Mouse (Mus musculus) Patski (cell line): ENCODE data around the gene Pigq. TPM values are rescaled to one million over a fixed set of nuclear protein-coding genes. Genes with fewer than 3 reads are reported as not detected.
A peak's percentile ranks its signal among the peaks of the same experiment; 100 is the strongest.

Experiments used
- ATAC-seq: fragments of 100-300 bp; one replicate; pipeline ENCODE4 v1.8.0; 2021
- CTCF ChIA-PET: fragments of 350-600 bp; sonication (Branson Sonifier 250); formaldehyde crosslinking; loops from one replicate; lab custom pipeline; 2022; ENCODE audit warnings: inconsistent platforms; lab: Charles Lee
- POLR2A ChIA-PET: fragments of 350-600 bp; sonication (Branson Sonifier 250); formaldehyde crosslinking; loops from one replicate; lab custom pipeline; 2022; ENCODE audit warnings: antibody characterized with exemption, inconsistent platforms; lab: Charles Lee
- DNase-seq: peaks from one replicate; pipeline ENCODE4 v3.0.0-alpha.2; 2011; ENCODE audit warnings: low read depth, low spot score
- H3K27me3 ChIP-seq: fragments of 371-371 bp; one replicate; pipeline ENCODE4 v1.5.1; 2021
- CTCF ChIP-seq: fragments of 100-300 bp; IDR thresholded peaks from one replicate; pipeline ENCODE4 v1.5.1; 2021
- in situ Hi-C: fragments of 300-500 bp; cut with MboI; formaldehyde crosslinking; loops from 3 replicates; pipeline ENCODE4 v1.11.1; 2018; ENCODE audit warnings: low pct_unique_long_range_greater_than_20kb, mixed read lengths
- polyA plus RNA-seq: library from polyadenylated mRNA; unstranded; gene quantifications from one replicate; pipeline ENCODE4 v1.2.3, GENCODE M21; 2021

The Pigq gene
- 104 TPM for polyA plus RNA-seq

DNA sequence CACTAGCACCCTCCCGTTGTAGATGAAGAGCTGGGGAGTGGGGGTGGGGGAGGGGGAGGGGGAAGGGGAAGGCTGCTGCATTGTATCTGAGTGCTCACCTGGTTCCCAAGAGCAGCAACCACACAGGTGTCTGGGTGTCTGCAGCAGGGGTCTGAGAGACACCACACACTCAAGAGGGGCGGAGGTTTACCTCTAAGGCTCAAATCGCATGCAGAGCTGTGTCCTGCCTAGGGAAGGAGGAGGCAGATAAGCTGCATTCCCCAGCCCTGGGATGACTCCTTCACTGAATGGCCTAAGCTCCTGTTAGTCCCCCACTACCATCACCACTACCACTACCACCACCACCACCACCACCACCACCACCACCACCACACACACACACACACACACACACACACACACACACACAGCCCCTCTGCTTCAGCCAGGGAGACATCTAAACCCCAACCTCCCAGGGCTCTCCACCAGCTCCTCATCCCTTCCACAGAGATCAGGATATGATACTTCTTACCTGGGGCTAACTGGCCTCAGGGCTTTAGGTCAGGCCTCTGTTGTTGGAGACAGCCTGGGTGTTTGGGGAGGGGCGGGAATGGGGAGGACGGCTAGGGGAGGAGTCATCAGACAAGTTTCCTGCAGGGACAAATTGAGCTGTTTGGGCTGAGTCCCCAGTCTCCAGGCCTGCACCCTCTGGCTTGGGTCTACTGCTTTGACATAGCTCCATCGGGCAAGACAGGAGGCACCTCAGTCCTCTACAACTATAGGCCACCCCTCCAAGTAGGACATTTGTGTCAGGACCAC, at the start of gene Pigq, which contains the start of gene Nhlrc4:
TSS of gene Pigq (minus strand) at position 571 of the 798 bp plus-strand sequence.
TSS of gene Nhlrc4 (minus strand) at position 596 of the 798 bp plus-strand sequence.
- CTCF ChIA-PET, result interaction anchor here (0.6 to 1.3 kb wide), 3 partner anchors 8 to 60 kb away, joined by 3 to 4 read pairs (median 3); no protein-coding TSS in a partner anchor
- no peaks in the 10 kb centered on the region for H3K27me3 ChIP-seq
- DNase-seq, result no peak
- in situ Hi-C loops, result no loop called here
- POLR2A ChIA-PET, result interaction anchor here (1.5 kb wide), 1 partner anchor 16 kb away, joined by 3 read pairs; no protein-coding TSS in a partner anchor
- ATAC-seq, result no peak
- no peak for TF ChIP-seq CTCF

DNA sequence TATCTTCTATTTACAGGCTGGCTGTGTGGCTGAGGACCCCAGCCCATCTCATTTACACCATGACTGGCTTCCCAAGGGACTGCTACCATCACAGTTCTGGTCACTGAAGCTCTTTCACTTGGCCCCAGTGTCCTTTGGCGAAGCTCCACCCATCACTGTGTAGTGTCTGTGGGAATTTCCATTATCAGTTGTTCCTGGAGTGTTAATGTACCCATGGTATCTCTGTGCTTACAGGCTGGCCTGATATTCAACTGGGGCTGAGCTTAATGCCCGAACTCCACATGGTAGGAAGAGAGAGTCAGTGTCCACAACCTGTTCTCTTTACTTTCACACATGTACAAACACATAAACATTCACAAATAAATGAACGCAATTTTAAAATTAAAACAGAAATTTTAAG, 48.8 kb upstream of the Pigq start:
- no peaks in the 10 kb centered on the region for H3K27me3 ChIP-seq
- no peak for ATAC-seq
- in situ Hi-C loops, result no loop called here
- DNase-seq, result no peak
- no peak for TF ChIP-seq CTCF
- ChIA-PET POLR2A (no interaction called here), CTCF (interaction anchor here (1.2 to 5.2 kb wide), 4 partner anchors 16 to 100 kb away, joined by 3 to 24 read pairs (median 6); no protein-coding TSS in a partner anchor)

DNA sequence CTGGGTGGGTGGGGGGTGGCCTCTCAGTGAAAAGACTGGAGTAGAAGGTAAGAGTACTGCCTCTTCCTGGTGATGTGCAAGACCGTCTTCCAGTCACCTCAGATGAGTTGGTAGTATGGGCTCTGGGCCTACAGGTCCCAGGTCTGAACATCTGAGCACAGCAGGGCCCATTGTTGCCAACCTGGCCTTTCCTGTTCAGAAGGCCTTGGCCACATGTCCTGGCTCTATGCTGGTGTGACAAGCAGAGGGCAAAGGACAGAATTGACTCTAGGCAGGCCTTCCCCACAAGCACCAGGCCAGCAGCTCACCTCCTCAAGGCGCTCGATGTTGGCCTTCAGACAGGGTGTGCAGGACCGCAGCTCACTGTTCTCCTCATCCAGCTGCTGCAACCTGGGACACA, 47.5 kb upstream of the Pigq start:
- H3K27me3 ChIP-seq, result no peaks in the 10 kb centered on the region
- no peak for ATAC-seq
- in situ Hi-C loops, result no loop called here
- ChIA-PET POLR2A (no interaction called here), CTCF (interaction anchor here (2.2 to 5.2 kb wide), 2 partner anchors 18 to 20 kb away, joined by 7 to 24 read pairs; no protein-coding TSS in a partner anchor)
- no peak for TF ChIP-seq CTCF
- no peak for DNase-seq

DNA sequence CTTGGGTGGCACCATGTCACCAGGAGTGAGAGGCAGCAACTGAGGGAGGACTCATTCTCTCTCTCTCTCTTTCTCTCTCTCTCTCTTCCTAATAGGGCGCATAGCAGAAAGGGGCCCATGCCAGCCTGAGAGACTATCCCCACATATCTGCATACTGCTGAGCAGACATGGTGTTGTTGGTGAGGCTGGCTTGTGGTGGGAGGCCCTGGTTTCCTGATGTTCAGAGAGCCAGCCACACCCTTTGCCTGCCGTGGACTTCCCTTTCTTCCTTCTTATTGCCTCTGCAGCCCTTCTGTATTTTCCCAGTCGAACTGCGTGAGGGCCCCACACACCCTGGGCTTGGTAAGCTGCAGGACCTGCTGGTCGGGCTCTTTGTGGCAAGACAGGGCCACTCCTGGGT, 45.6 kb upstream of the Pigq start:
- no peaks in the 10 kb centered on the region for H3K27me3 ChIP-seq
- CTCF ChIA-PET, result no interaction called here
- DNase-seq (no peak), ATAC-seq (no peak)
- POLR2A ChIA-PET, result no interaction called here
- TF ChIP-seq CTCF, result no peak
- in situ Hi-C loops, result no loop called here

DNA sequence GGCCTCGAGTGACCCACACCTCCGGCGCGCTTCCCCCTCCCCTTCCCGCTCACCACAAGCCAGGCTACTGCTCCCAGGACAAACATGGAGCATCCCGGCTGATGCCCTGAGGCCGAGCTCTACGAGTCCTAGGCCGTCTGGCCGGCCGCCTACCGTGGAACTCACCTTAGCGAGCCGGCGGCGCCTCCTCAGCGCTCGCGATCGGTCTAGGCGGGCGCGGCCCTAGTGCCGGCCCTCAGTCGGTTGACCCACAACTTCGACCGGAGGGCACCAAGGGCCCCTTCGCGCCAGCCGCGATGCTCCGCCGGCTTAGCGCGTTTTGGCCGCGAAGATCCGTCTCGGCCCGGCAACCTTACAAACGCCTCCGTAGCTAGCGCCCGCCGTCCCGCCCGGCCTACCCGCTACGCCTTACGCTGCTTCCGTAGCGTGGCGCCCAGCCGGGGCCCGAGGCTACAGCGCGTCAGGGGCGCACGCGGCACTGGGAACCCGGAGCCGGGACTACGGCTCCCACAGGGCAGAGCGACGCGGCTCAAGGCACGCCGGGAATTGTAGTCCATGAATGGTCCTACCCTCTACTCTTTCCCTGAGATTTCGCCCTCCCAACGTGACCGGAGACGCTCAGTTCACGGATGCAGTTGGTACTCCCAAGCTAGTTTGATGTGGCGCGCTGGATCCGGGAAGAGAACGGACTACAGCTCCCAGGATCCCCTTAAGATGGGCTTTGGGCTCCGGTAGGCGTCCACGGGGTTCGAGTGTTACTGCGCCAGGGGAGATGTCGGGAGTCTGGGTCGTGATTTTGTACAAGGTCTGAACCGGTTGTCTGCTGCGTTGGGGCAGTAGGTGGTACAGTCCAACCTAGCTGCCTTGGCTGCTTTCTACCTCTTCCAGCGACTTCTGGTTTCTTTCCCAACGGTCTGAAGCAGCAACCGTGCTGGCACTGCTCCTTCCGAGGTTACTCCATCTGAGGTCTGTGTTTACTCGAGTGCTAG, 40.9 kb upstream of the Pigq start, which contains the start of gene Capn15:
TSS of gene Capn15 (minus strand) at position 491 of the 989 bp plus-strand sequence.
- peak; percentile 92 for ATAC-seq
- in situ Hi-C loops, result no loop called here
- POLR2A ChIA-PET, result interaction anchor here (1.0 to 1.4 kb wide), 3 partner anchors 10 to 102 kb away, joined by 3 read pairs; no protein-coding TSS in a partner anchor
- H3K27me3 ChIP-seq, result no peaks in the 10 kb centered on the region
- no peak for TF ChIP-seq CTCF
- CTCF ChIA-PET, result interaction anchor here (0.8 to 1.5 kb wide), 4 partner anchors 19 to 61 kb away, joined by 3 to 7 read pairs (median 3); no protein-coding TSS in a partner anchor
- peak; percentile 93 for DNase-seq

DNA sequence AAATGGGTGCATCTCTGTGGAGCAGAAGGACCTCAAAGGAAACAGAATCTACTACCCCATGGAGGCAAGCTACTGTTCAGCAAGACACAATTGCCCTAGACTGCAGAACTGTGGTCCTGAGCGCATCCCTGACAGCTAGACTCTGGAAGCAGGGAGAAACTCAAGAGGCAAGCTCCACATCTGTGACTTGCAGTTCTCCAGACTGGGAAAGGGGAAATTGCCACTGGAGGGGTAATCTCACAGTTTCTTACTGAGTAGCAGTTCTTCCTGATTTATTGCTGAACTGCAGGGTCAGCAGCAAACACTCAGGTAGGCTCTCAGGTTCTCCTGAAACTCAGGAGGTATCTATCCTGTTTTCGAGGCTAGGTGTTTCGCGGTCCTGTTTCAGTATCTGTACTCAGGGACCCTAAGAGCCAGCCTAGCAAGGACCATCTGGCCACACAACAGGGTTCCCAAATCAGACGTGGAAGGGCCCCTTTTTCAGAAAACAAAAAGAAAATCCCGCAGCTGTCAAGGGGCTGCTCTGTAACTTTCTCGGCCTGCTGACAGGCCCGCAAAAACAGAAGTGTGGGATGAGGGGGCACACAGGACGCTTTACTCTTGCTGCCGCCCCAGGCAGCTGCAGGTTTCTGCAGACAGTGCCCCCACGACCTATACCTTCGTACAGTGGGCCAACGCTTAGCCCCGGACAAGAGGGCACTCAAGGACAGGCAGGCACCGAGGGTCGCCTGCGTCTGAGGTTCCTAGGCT, 40.0 kb upstream of the Pigq start:
- ChIA-PET CTCF (interaction anchor here (0.9 to 2.1 kb wide), 4 partner anchors 18 to 91 kb away, joined by 3 to 7 read pairs (median 4); no protein-coding TSS in a partner anchor), POLR2A (interaction anchor here (1.1 to 1.4 kb wide), 2 partner anchors 11 to 101 kb away, joined by 3 read pairs; no protein-coding TSS in a partner anchor)
- in situ Hi-C loops, result no loop called here
- no peak for ATAC-seq
- DNase-seq, result no peak
- no peak for TF ChIP-seq CTCF
- H3K27me3 ChIP-seq, result no peaks in the 10 kb centered on the region

DNA sequence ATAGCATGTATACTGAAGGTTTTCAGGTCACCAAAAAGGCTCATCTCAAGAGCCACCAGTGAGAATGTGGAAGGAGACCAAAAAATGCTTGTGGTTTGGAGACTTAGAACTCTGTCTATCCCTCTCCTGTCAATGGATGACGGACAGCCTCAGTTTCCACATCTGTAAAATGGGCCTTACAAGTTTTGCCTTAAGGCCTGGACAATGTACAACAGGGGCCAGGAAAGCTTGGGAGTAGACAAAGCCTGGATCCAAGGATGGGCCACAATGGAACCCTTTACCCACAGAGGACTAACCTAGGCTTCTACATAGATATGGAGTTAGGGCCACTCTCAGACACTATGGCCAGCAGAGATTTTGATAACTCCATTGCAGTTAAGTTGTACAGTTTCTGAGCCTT, 39.3 kb upstream of the Pigq start:
- in situ Hi-C loops, result no loop called here
- ATAC-seq, result no peak
- no peak for DNase-seq
- no peak for TF ChIP-seq CTCF
- ChIA-PET POLR2A (interaction anchor here (1.4 kb wide), 1 partner anchor 100 kb away, joined by 3 read pairs; no protein-coding TSS in a partner anchor), CTCF (interaction anchor here (1.4 to 2.1 kb wide), 3 partner anchors 25 to 90 kb away, joined by 4 to 7 read pairs (median 5); no protein-coding TSS in a partner anchor)
- no peaks in the 10 kb centered on the region for H3K27me3 ChIP-seq

DNA sequence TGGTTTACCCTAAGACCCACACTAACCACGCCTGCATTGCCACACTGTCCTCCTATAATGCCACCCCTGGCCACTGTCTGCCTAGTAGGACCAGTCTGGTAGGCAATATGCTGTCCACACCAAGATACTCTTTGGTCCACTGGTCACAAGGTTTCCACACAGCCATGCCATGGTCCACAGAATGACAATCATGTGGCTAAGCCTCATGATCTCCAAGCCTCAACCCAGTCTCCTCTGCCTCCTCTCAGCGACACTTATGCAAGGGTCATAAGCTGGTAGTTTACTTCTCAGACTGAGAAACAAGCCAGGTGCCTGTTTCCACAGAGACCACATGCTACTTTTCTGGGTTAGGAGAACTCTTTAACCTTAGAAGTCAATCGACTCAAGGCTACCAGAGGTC, 38.2 kb upstream of the Pigq start:
- H3K27me3 ChIP-seq, result no peaks in the 10 kb centered on the region
- POLR2A ChIA-PET, result no interaction called here
- in situ Hi-C loops, result no loop called here
- no peak for ATAC-seq
- CTCF ChIA-PET, result interaction anchor here (1.2 to 2.1 kb wide), 2 partner anchors 15 to 35 kb away, joined by 3 to 4 read pairs; no protein-coding TSS in a partner anchor
- TF ChIP-seq CTCF, result no peak
- no peak for DNase-seq

DNA sequence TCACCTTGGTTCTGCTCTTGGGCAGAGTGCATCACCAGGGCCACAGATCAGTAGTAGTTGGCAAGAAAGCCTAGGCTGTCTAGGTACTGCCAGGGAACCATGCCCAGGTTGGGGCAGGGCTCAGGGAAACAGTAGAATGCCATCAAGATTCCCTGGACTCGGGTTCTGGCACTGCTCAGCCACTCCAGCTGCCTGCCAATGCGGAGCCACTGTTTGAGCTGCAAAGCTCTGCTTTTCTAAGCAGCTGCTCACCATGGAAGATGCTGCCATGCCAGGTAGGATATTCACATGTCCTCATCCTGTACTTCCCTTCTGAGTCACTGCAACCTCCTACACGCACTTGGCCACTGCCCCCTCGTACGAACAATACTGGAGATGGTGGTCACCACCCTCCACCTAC, 36.1 kb upstream of the Pigq start:
- DNase-seq (no peak), ATAC-seq (no peak)
- ChIA-PET POLR2A (no interaction called here), CTCF (interaction anchor here (0.9 kb wide), 1 partner anchor 31 kb away, joined by 3 read pairs; no protein-coding TSS in a partner anchor)
- in situ Hi-C loops, result no loop called here
- TF ChIP-seq CTCF, result no peak
- no peaks in the 10 kb centered on the region for H3K27me3 ChIP-seq
